Mouse (Mus musculus): ENCODE measurements around the gene Hyal5. TPM values are rescaled to one million over a fixed set of nuclear protein-coding genes. Genes with fewer than 3 reads are reported as not detected.

Gene Hyal5
- polyA plus RNA-seq, 1 experiment = not detected

DNA sequence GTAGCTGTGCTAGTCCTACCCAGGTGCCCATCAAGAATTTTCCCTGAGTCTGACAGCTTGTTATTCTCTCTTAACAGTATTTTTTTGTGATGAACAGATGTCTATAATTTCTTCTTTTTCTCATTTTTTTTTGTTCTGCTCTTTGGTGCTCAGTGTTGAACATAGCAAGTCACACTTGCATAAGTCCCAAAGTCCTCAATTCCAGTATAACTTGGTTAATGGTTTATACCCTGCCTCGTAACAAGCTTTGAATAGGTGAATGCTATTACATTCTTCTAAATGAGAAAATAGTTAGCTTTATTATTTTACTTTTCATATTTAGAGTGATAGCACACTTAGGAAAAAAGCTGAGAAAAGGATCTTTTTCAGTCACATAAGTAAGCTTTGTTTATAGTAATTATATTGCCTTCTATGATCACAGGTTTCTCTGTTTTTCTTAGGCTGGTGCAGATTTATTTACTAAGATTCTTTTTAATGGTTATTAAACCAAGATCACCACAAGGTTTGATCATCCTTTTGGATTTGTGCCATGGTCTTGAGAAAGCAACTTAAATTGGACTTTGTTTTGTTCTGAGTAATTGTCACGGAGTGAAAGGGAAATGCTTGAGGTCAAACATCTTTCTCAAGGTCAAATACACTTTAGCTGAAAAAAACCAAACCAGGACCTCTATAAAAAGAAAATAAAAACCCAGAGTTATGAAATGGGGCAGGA is 52.4 kb downstream of the Hyal5 start:
- DNase-seq = no peak
- no peak overlapping the region for H3K27ac ChIP-seq (ENCODE audit: insufficient read depth, low read length)
- TF ChIP-seq POLR2A (IDR thresholded peaks at IDR 0.05; ENCODE audit: borderline replicate concordance, insufficient read depth, low read length) (no peak), CTCF (IDR thresholded peaks at IDR 0.05; ENCODE audit: borderline replicate concordance, insufficient read depth, low read depth, low read length) (no peak)
- H3K4me1 ChIP-seq (ENCODE audit: control insufficient read depth, insufficient read depth, low read length) = no peaks in the 10 kb centered on the region
- WGBS = 80% methylated on average over 2 of the region's 2 CpGs
- no peak overlapping the region for H3K4me3 ChIP-seq (replicated peaks; ENCODE audit: insufficient read depth, low read depth, low read length)
- no peaks in the 10 kb centered on the region for H3K27me3 ChIP-seq (ENCODE audit: control insufficient read depth, insufficient read depth, low read length)

GRCm38 (mm10) chr6:24910728-24911105 is 52.9 kb downstream of the Hyal5 start:
- no peak for TF ChIP-seq CTCF (IDR thresholded peaks at IDR 0.05; ENCODE audit: borderline replicate concordance, insufficient read depth, low read depth, low read length)
- H3K27me3 ChIP-seq (ENCODE audit: control insufficient read depth, insufficient read depth, low read length) = no peaks in the 10 kb centered on the region
- no peaks in the 10 kb centered on the region for H3K4me1 ChIP-seq (ENCODE audit: control insufficient read depth, insufficient read depth, low read length)
- no peak for DNase-seq
- H3K27ac ChIP-seq (ENCODE audit: insufficient read depth, low read length) = no peak overlapping the region
- no peak overlapping the region for H3K4me3 ChIP-seq (replicated peaks; ENCODE audit: insufficient read depth, low read depth, low read length)

GRCm38 (mm10) chr6:24913591-24913990 is 55.8 kb downstream of the Hyal5 start:
- 99% methylated on average over 2 of the region's 2 CpGs for WGBS
- Histone ChIP-seq H3K27ac (ENCODE audit: insufficient read depth, low read length) (no peak overlapping the region), H3K4me3 (replicated peaks; ENCODE audit: insufficient read depth, low read depth, low read length) (no peak overlapping the region), H3K27me3 (ENCODE audit: control insufficient read depth, insufficient read depth, low read length) (no peaks in the 10 kb centered on the region), H3K4me1 (ENCODE audit: control insufficient read depth, insufficient read depth, low read length) (no peaks in the 10 kb centered on the region)
- TF ChIP-seq POLR2A (IDR thresholded peaks at IDR 0.05; ENCODE audit: borderline replicate concordance, insufficient read depth, low read length) = no peak
- no peak for TF ChIP-seq CTCF (IDR thresholded peaks at IDR 0.05; ENCODE audit: borderline replicate concordance, insufficient read depth, low read depth, low read length)
- no peak for DNase-seq

- no peak for TF ChIP-seq POLR2A (IDR thresholded peaks at IDR 0.05; ENCODE audit: borderline replicate concordance, insufficient read depth, low read length)
- no peak for TF ChIP-seq CTCF (IDR thresholded peaks at IDR 0.05; ENCODE audit: borderline replicate concordance, insufficient read depth, low read depth, low read length)
- Histone ChIP-seq H3K4me3 (replicated peaks; ENCODE audit: insufficient read depth, low read depth, low read length) (no peak overlapping the region), H3K4me1 (ENCODE audit: control insufficient read depth, insufficient read depth, low read length) (no peaks in the 10 kb centered on the region), H3K27ac (ENCODE audit: insufficient read depth, low read length) (no peak overlapping the region), H3K27me3 (ENCODE audit: control insufficient read depth, insufficient read depth, low read length) (no peaks in the 10 kb centered on the region)
- WGBS = 39% methylated on average over 11 of the region's 11 CpGs
- peak; percentile 14 to 20 for DNase-seq
These were observed 67.4 kb downstream of the Hyal5 start for GRCm38 (mm10) chr6:24925076-24925785.

Other genes with a start within 250 kb of the Hyal5 start
- gene Wasl, start 193.0 kb upstream of the Hyal5 start, polyA plus RNA-seq (2012; rRNA removed) = 46.8 and 48.7 TPM in 2 replicates
- 0.03 TPM in 1 of 2 replicates, not detected in the other for gene Hyal6, start 124.8 kb upstream of the Hyal5 start, polyA plus RNA-seq (2012; rRNA removed)
- gene Hyal4, start 109.7 kb upstream of the Hyal5 start, polyA plus RNA-seq (2012; rRNA removed) = not detected in 2 replicates
- gene Spam1, start 66.8 kb upstream of the Hyal5 start, polyA plus RNA-seq (2012; rRNA removed) = not detected in 2 replicates
- gene Tmem229a, start 98.3 kb downstream of the Hyal5 start, polyA plus RNA-seq (2012; rRNA removed) = 32.6 and 43.8 TPM in 2 replicates